Mouse (Mus musculus) adrenal gland, postnatal 4 days (tissue): ENCODE measurements around the gene Anapc15-ps. TPM values are rescaled to one million over a fixed set of nuclear protein-coding genes. Genes with fewer than 3 reads are reported as not detected.

Experiments used
- DNase-seq, 2 experiments: peaks; one replicate each; pipeline ENCODE4 v3.0.0; 2021 to 2022; ENCODE audit warnings: low spot score in 2 of 2, mixed read lengths in 2 of 2
- long read RNA-seq, 2 experiments: library from polyadenylated mRNA; stranded (forward); transcript quantifications; one replicate each; pipeline ENCODE4 v2.0.0; 2021
- total RNA-seq, 2 experiments: library from RNA; stranded (reverse); gene quantifications; 2 replicates each; pipeline ENCODE4 v1.2.3; 2021

The Anapc15-ps gene
- total RNA-seq = not detected
- long read RNA-seq, experiment 1 = 0 reads
- long read RNA-seq, experiment 2 = 0 reads

- no peak for DNase-seq
These were observed at the start of gene Anapc15-ps for GRCm38 (mm10) chr10:95673351-95673750. TSS of gene Anapc15-ps (minus strand) at chr10:95673451.

- no peak for DNase-seq
These were observed 49.0 kb upstream of the Anapc15-ps start for GRCm38 (mm10) chr10:95722203-95722611.

GRCm38 (mm10) chr10:95720181-95720798 is 47.0 kb upstream of the Anapc15-ps start:
- no peak for DNase-seq

- no peak for DNase-seq
These were observed 46.2 kb upstream of the Anapc15-ps start for GRCm38 (mm10) chr10:95719472-95719871.

GRCm38 (mm10) chr10:95718760-95719159 is 45.5 kb upstream of the Anapc15-ps start:
- no peak for DNase-seq

GRCm38 (mm10) chr10:95717106-95717680 is 43.9 kb upstream of the Anapc15-ps start:
- DNase-seq = no peak

- DNase-seq = no peak
These were observed 42.4 kb upstream of the Anapc15-ps start for GRCm38 (mm10) chr10:95715687-95716086.

- no peak for DNase-seq
These were observed 39.0 kb upstream of the Anapc15-ps start for GRCm38 (mm10) chr10:95712221-95712620.

GRCm38 (mm10) chr10:95709903-95710660 is 36.8 kb upstream of the Anapc15-ps start:
- DNase-seq = no peak

- no peak for DNase-seq
These were observed 36.1 kb upstream of the Anapc15-ps start for GRCm38 (mm10) chr10:95709143-95709880.

GRCm38 (mm10) chr10:95708001-95708400 is 34.8 kb upstream of the Anapc15-ps start:
- no peak for DNase-seq

GRCm38 (mm10) chr10:95706867-95707266 is 33.6 kb upstream of the Anapc15-ps start:
- no peak for DNase-seq

GRCm38 (mm10) chr10:95705747-95706146 is 32.5 kb upstream of the Anapc15-ps start:
- no peak for DNase-seq

- no peak for DNase-seq
These were observed 31.6 kb upstream of the Anapc15-ps start for GRCm38 (mm10) chr10:95704847-95705246.

GRCm38 (mm10) chr10:95703730-95704129 is 30.5 kb upstream of the Anapc15-ps start:
- no peak for DNase-seq

GRCm38 (mm10) chr10:95700422-95700821 is 27.2 kb upstream of the Anapc15-ps start:
- no peak for DNase-seq

- DNase-seq = no peak
These were observed 25.9 kb upstream of the Anapc15-ps start for GRCm38 (mm10) chr10:95698920-95699714.

- no peak for DNase-seq
These were observed 23.0 kb upstream of the Anapc15-ps start for GRCm38 (mm10) chr10:95696253-95696641.

- no peak for DNase-seq
These were observed 22.5 kb upstream of the Anapc15-ps start for GRCm38 (mm10) chr10:95695603-95696252.

GRCm38 (mm10) chr10:95694559-95695251 is 21.5 kb upstream of the Anapc15-ps start:
- no peak for DNase-seq
